Mouse (Mus musculus): ENCODE measurements at regions not wholly inside any gene's neighbourhood (a gene's known extent, or its start where the extent isn't known, plus 50 kb on each side); places are given as distances from the start of the nearest gene placed in this dataset.

GRCm38 (mm10) chr15:62168522-62168921 lies 1245.7 kb upstream of the A1bg start:
- Histone ChIP-seq H3K36me3 (ENCODE audit: control insufficient read depth, insufficient read depth, low read length) (no peaks in the 10 kb centered on the region), H3K27ac (ENCODE audit: insufficient read depth, low read length) (peak overlapping the region; percentile 96), H3K4me3 (ENCODE audit: extremely low read depth, insufficient read depth, insufficient read length) (no peak overlapping the region), H3K27me3 (ENCODE audit: control insufficient read depth, insufficient read depth, low read length) (no peaks in the 10 kb centered on the region), H3K4me1 (ENCODE audit: control insufficient read depth, insufficient read depth, insufficient read length) (peaks cover 54% of the 10 kb centered on the region)
- no peak for DNase-seq (ENCODE audit: low read depth in 1 of 2, low spot score in 2 of 2)
- TF ChIP-seq CTCF (IDR thresholded peaks at IDR 0.05; ENCODE audit: extremely low read depth, insufficient read depth, insufficient read length, insufficient replicate concordance) (no peak), POLR2A (IDR thresholded peaks at IDR 0.05; ENCODE audit: low read depth, low read length) (no peak)
- WGBS = 87% methylated on average over 2 of the region's 2 CpGs

GRCm38 (mm10) chr15:62166786-62167185 lies 1244.0 kb upstream of the A1bg start:
- 70% methylated on average over 5 of the region's 5 CpGs for WGBS
- TF ChIP-seq POLR2A (IDR thresholded peaks at IDR 0.05; ENCODE audit: low read depth, low read length) (no peak), CTCF (IDR thresholded peaks at IDR 0.05; ENCODE audit: extremely low read depth, insufficient read depth, insufficient read length, insufficient replicate concordance) (no peak)
- DNase-seq (ENCODE audit: low read depth in 1 of 2, low spot score in 2 of 2) = peak in 1 of 2 experiments; percentile 52
- Histone ChIP-seq H3K27ac (ENCODE audit: insufficient read depth, low read length) (peak overlapping the region; percentile 38; the same call in 1 of the 2 replicates), H3K4me1 (ENCODE audit: control insufficient read depth, insufficient read depth, insufficient read length) (peaks cover 45% of the 10 kb centered on the region), H3K4me3 (ENCODE audit: extremely low read depth, insufficient read depth, insufficient read length) (no peak overlapping the region), H3K36me3 (ENCODE audit: control insufficient read depth, insufficient read depth, low read length) (no peaks in the 10 kb centered on the region), H3K27me3 (ENCODE audit: control insufficient read depth, insufficient read depth, low read length) (no peaks in the 10 kb centered on the region)

- peaks cover 38% of the 10 kb centered on the region for H3K4me1 ChIP-seq (ENCODE audit: control insufficient read depth, insufficient read depth, insufficient read length)
- no peaks in the 10 kb centered on the region for H3K36me3 ChIP-seq (ENCODE audit: control insufficient read depth, insufficient read depth, low read length)
- 89% methylated on average over 10 of the region's 10 CpGs for WGBS
- TF ChIP-seq POLR2A (IDR thresholded peaks at IDR 0.05; ENCODE audit: low read depth, low read length) = no peak
- TF ChIP-seq CTCF (IDR thresholded peaks at IDR 0.05; ENCODE audit: extremely low read depth, insufficient read depth, insufficient read length, insufficient replicate concordance) = no peak
- no peak overlapping the region for H3K27ac ChIP-seq (ENCODE audit: insufficient read depth, low read length)
- no peak overlapping the region for H3K4me3 ChIP-seq (ENCODE audit: extremely low read depth, insufficient read depth, insufficient read length)
- no peak for DNase-seq (ENCODE audit: low read depth in 1 of 2, low spot score in 2 of 2)
- no peaks in the 10 kb centered on the region for H3K27me3 ChIP-seq (ENCODE audit: control insufficient read depth, insufficient read depth, low read length)
Observed at GRCm38 (mm10) chr15:62165826-62166500, 1243.2 kb upstream of the A1bg start.

GRCm38 (mm10) chr15:62164766-62165410 lies 1242.1 kb upstream of the A1bg start:
- Histone ChIP-seq H3K27ac (ENCODE audit: insufficient read depth, low read length) (peak overlapping the region; percentile 64), H3K4me3 (ENCODE audit: extremely low read depth, insufficient read depth, insufficient read length) (no peak overlapping the region), H3K36me3 (ENCODE audit: control insufficient read depth, insufficient read depth, low read length) (no peaks in the 10 kb centered on the region), H3K4me1 (ENCODE audit: control insufficient read depth, insufficient read depth, insufficient read length) (peaks cover 28% of the 10 kb centered on the region), H3K27me3 (ENCODE audit: control insufficient read depth, insufficient read depth, low read length) (no peaks in the 10 kb centered on the region)
- 74% methylated on average over 9 of the region's 9 CpGs for WGBS
- no peak for TF ChIP-seq POLR2A (IDR thresholded peaks at IDR 0.05; ENCODE audit: low read depth, low read length)
- no peak for TF ChIP-seq CTCF (IDR thresholded peaks at IDR 0.05; ENCODE audit: extremely low read depth, insufficient read depth, insufficient read length, insufficient replicate concordance)
- DNase-seq (ENCODE audit: low read depth in 1 of 2, low spot score in 2 of 2) = peak; percentile 22 to 72

- WGBS = 83% methylated on average over 5 of the region's 5 CpGs
- peaks cover 18% of the 10 kb centered on the region for H3K4me1 ChIP-seq (ENCODE audit: control insufficient read depth, insufficient read depth, insufficient read length)
- no peak overlapping the region for H3K27ac ChIP-seq (ENCODE audit: insufficient read depth, low read length)
- TF ChIP-seq POLR2A (IDR thresholded peaks at IDR 0.05; ENCODE audit: low read depth, low read length) (no peak), CTCF (IDR thresholded peaks at IDR 0.05; ENCODE audit: extremely low read depth, insufficient read depth, insufficient read length, insufficient replicate concordance) (no peak)
- H3K4me3 ChIP-seq (ENCODE audit: extremely low read depth, insufficient read depth, insufficient read length) = no peak overlapping the region
- no peak for DNase-seq (ENCODE audit: low read depth in 1 of 2, low spot score in 2 of 2)
- H3K27me3 ChIP-seq (ENCODE audit: control insufficient read depth, insufficient read depth, low read length) = no peaks in the 10 kb centered on the region
- H3K36me3 ChIP-seq (ENCODE audit: control insufficient read depth, insufficient read depth, low read length) = no peaks in the 10 kb centered on the region
Observed at GRCm38 (mm10) chr15:62163203-62163602, 1240.4 kb upstream of the A1bg start.

GRCm38 (mm10) chr15:62162648-62163194 lies 1239.9 kb upstream of the A1bg start:
- no peaks in the 10 kb centered on the region for H3K27me3 ChIP-seq (ENCODE audit: control insufficient read depth, insufficient read depth, low read length)
- no peak overlapping the region for H3K4me3 ChIP-seq (ENCODE audit: extremely low read depth, insufficient read depth, insufficient read length)
- peaks cover 14% of the 10 kb centered on the region; the same call in 1 of the 2 replicates for H3K4me1 ChIP-seq (ENCODE audit: control insufficient read depth, insufficient read depth, insufficient read length)
- H3K27ac ChIP-seq (ENCODE audit: insufficient read depth, low read length) = no peak overlapping the region
- TF ChIP-seq POLR2A (IDR thresholded peaks at IDR 0.05; ENCODE audit: low read depth, low read length) = no peak
- no peak for TF ChIP-seq CTCF (IDR thresholded peaks at IDR 0.05; ENCODE audit: extremely low read depth, insufficient read depth, insufficient read length, insufficient replicate concordance)
- DNase-seq (ENCODE audit: low read depth in 1 of 2, low spot score in 2 of 2) = no peak
- WGBS = 83% methylated on average over 4 of the region's 4 CpGs
- H3K36me3 ChIP-seq (ENCODE audit: control insufficient read depth, insufficient read depth, low read length) = no peaks in the 10 kb centered on the region

Measured in spleen, adult 2 months (tissue).